11 mouse cellular contexts compared by ENCODE assay signal in genomic region chrX:59969767-59970166, GRCm38 (mm10). TPM values are rescaled to one million over a fixed set of nuclear protein-coding genes. Genes with fewer than 3 reads are reported as not detected.
DNase-seq lines count a peak whose midpoint lies in the region; ATAC-seq lines count a peak whose summit lies in the region.
"Not testable (repeated sequence)": the region's sequence is repeated elsewhere in the genome, so short reads cannot be mapped to it uniquely, and the experiment has no call there.
"Had no signal": no experiment of that assay in that cellular context is flagged by ENCODE, and none has a peak within 500 bp of the region (broad histone marks: within the 10 kb centered on the region; RNA-seq: fewer than 3 reads in every experiment).

No protein-coding gene starts in this region.

- ATAC-seq in common myeloid progenitor, adult 5-6 weeks (replicated peaks; ENCODE audit: low read depth, poor library complexity, severe bottlenecking) = peak; percentile 87
- ATAC-seq in granulocyte monocyte progenitor cell, adult 5-6 weeks (replicated peaks; ENCODE audit: poor library complexity, severe bottlenecking) = peak; percentile 88
- peak; percentile 42 to 59; a peak in 2 of 4 replicates for ATAC-seq in hematopoietic stem cell, adult 5-6 weeks (replicated peaks in 1 of 2; ENCODE audit: insufficient read depth in 1 of 2, low FRiP score in 2 of 2, low TSS enrichment in 1 of 2, low read depth in 1 of 2, poor library complexity in 2 of 2, severe bottlenecking in 2 of 2)
- ATAC-seq in megakaryocyte progenitor cell, adult 5-6 weeks (replicated peaks; ENCODE audit: poor library complexity) = peak; percentile 83

- H3K27me3 ChIP-seq in splenic B cell, adult 2 months (ENCODE audit: control insufficient read depth, insufficient read depth, low read length, poor library complexity, severe bottlenecking) = not testable (repeated sequence)

- DNase-seq in 416B (ENCODE audit: low read depth) = peak; percentile 42
- peak; percentile 0 for DNase-seq in splenic B cell, adult 2 months (ENCODE audit: low read depth, low spot score)

- H3K36me3 ChIP-seq in splenic B cell, adult 2 months (ENCODE audit: control insufficient read depth, insufficient read depth, low read length, poor library complexity, severe bottlenecking) = not testable (repeated sequence)

RNA-seq across cellular contexts. Expression of gene F9, which starts 29.5 kb away (rescaled TPM):
- total RNA-seq in common myeloid progenitor, adult 5-6 weeks (2017) = not detected in 2 replicates
- not detected in 2 replicates for total RNA-seq in granulocyte monocyte progenitor cell, adult 5-6 weeks (2014; fragmentation: Nextera tagmentation)
- total RNA-seq in granulocyte monocyte progenitor cell, adult 5-6 weeks (2017) = 0.09 TPM in 1 of 2 replicates, not detected in the other
- not detected in 2 replicates for total RNA-seq in hematopoietic stem cell, adult 5-6 weeks (2017)
- total RNA-seq in megakaryocyte progenitor cell, adult 5-6 weeks (2015) = not detected in 2 replicates
- not detected in 2 replicates for total RNA-seq in megakaryocyte progenitor cell, adult 5-6 weeks (2017)
- total RNA-seq: adrenal gland, postnatal 25 days; adrenal gland, postnatal 36 days; ES-E14; G1E; MEL had no signal

Comparison
In these comparisons a context has a peak if more than half of its experiments do, and no peak if none do; other contexts are left out.
1. Peak in every context shown above with its lines: DNase-seq and ATAC-seq.